Mouse (Mus musculus) erythroid progenitor cell, adult 5-6 weeks (primary cell): ENCODE measurements around the gene Slc40a1. TPM values are rescaled to one million over a fixed set of nuclear protein-coding genes. Genes with fewer than 3 reads are reported as not detected.

Experiments
- ATAC-seq: replicated peaks from 2 replicates; pipeline ENCODE4 v1.8.0; 2016; ENCODE audit warnings: moderate number of reproducible peaks, mild to moderate bottlenecking, moderate TSS enrichment, inconsistent platforms; ENCODE audit not compliant: poor library complexity, low FRiP score, severe bottlenecking
- total RNA-seq, 2 experiments: library from RNA; stranded (forward) in 1 of 2; stranded (reverse) in 1 of 2; fragments of 150-400 nt in 1 of 2; fragments of 186-747, 209-891 nt in 1 of 2; gene quantifications; 2 replicates each; pipeline versions ENCODE4 v1.2.3 to v1.2.4; 2015 to 2017; ENCODE audit warnings: low replicate concordance in 2 of 2

The Slc40a1 gene
- total RNA-seq, 2 experiments from 2014 or later: 169 to 187 TPM

DNA sequence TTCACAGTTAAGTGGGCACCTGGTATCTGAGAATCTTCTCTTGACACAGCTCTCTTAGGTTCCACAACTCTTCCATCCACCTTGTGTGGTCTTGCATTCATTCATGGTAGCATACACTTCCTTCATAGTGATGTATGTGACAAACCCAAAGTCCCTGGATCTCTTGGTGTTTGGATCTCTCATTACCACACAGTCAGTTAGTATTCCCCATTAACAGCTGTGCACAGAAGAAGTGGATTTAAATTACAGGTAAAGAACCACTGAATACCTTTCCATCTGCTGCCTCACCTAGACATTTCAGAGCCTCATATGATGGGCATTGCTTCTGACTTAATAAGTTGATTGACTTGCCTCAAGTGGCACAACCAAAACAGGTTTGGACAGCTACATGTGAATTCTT lies 36.1 kb downstream of the Slc40a1 start, which contains the start of gene Gm5269:
Gene Gm5269, minus strand, starts transcription at position 101 of the 400 bp plus-strand sequence.
- ATAC-seq: no peak

DNA sequence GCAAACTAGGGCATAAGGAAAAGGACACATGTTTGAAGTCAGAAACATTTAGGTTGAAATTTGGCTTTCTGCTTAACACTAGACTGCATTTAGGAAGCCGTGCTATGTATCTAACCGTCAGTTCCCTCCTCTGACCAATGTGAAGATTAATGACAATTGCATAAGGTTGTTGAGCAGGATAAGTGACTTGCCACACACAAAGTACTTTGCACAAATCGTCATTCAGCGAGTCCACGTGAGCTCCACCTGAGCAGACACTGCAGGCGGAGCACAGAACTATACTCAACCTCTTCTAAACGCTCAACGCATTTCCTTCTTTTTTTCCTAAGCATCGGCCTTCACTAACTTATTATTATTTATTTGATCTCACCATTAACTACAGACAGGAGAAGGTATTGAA lies 39.5 kb downstream of the Slc40a1 start:
- ATAC-seq: no peak

DNA sequence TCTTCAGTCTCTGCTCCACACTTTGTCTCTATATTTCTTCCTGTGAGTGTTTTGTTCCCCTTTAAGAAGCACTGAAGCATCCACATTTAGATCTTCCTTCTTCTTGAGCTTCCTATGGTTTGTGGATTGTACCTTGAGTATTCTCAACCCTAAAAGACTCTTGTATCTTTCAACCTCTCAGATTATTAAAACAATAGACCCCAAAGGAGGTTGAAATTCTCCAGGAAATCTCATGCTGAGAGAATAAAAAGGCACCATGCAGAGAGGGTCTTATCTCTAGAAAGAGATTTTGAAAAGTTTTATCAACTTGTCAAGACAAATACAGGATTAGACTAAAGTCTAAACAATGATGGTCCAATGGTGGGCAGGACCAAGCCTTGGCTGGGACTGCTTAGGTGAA lies 42.9 kb downstream of the Slc40a1 start:
- ATAC-seq: no peak

DNA sequence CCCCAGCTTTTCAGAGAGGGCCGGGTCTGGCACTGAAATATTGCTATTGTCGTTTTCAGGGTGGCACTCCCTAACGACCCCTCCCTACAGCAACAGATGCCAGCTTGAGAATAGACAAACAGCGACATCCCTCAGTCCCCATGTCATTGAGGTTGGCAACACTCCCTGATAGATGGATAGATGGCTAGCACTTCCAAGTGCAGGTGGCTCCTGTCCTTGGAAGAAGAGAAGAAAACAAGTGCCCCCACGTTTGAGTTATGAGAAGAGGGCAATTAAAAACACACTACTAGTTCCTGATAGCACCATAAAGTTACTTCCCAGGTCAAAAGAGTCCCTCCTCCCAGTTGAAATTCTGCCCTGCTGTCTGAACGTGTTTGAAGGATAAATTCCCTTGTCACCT lies 44.2 kb downstream of the Slc40a1 start:
- ATAC-seq: no peak

DNA sequence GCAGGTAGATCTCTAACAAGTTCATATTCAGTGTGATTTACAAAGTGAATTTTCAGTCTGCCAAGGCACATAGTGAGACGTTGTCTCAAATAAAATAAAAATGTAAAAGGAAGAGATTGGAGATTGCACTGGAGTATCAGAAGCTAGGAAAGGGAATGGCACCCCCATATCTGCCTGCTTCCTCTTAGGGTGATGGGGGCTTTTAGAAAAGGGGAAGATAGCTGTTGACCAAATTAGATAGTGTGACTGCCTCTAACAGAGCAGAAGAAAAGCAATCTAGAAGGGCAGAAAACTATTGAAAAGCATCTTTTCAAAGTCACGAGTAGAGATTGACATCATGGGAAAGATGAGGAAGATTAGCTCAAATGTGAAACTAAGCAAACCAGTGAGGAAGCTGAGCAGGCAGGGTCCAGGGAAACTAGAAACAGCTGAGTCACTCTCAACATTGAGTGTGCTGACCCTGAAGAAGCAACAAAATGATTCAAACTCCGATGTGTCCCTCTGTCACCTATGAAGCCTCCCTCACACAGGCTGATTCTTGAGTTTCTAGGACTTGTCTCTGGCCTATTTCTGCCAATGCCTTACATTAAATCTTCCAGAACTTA lies 45.0 kb downstream of the Slc40a1 start:
- ATAC-seq: no peak

DNA sequence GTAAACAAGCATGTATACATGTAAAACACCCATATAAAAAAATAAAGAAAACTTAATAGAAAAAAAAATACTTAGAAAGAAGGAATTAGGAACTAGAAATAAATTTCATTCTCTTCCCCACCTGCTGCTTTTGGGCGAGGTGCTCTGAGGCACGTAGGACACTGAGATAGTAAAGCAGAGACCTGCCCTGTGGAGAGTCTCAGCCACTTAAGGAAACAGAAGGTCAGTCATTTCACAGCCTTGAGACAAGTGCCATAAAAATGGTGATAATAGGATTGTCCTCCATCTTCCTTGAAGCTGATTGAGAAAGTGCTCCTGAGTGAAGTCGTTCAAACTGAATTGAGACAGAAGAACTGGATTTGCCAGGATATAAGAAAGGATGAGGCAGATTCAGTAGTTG lies 48.9 kb downstream of the Slc40a1 start:
- ATAC-seq: no peak

DNA sequence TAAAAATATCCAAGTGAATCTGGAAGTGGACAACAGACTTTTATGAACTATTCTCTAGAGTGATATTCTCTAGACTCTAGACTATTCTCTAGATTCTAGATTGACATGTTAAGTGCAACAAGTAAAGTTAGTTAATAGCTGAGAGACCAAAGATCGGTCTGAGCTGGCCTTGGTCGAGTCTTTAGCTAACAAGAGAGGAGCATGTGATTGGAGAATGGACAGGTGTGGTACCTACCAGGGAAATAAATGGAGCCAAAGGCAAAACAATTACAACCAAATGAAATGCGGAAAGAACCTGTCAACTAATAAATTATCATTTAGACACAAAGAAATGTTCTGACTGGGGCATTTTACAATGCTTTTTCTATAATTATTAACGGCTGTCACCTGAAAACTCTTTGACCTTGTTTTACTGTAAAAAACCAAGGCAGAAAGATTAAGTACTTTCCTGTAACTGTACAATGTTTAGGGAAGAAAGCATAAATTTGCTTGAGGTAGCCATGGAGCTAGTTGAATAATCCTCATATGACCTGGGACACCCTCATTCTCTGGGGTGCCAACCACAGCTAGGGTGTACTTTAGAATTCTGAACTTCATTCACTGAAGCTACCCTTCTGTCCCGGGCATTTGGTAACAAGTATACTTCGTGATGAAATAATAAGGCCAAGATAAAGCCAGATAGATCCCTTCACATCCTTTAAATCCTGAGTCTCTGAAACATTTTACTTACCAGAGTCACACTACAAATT lies 49.7 kb downstream of the Slc40a1 start:
- no peak for ATAC-seq

DNA sequence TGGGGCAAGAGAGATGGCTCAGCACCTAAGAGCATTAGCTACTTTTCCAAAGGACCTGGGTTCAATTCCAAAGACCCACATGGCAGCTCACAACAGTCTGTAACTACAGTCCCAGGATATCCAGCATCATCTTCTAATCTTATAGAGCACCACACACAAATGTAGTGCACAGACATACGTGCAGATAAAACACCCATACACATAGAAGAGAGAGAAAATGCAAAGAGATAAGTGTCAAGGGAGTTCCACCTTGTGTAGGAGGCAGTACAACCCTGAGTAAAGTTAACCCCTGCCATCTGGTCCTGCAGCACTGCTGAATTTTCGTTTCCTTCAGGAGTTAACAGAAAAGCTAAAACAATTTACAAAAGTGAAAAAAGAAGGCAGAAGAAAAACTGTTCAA lies 50.7 kb downstream of the Slc40a1 start:
- ATAC-seq: no peak

DNA sequence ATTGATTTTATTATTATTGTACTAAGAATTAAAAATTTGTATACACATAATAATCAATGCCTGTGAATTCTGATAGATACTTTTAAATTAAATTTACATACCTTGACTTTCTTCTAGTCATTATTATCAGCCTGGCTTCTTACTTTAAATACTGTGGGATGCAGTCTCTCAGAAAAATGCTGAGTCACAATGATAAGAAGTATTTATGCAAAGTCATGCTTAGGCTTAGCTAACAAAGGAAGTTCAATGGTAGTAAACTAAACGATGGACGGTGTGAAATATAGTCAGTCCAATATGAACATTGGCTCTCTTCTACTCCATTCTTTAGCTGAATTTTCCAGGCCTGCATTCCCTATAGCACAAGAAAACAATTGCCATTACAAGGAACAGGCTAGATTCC lies 53.1 kb downstream of the Slc40a1 start:
- peak; percentile 91 for ATAC-seq

DNA sequence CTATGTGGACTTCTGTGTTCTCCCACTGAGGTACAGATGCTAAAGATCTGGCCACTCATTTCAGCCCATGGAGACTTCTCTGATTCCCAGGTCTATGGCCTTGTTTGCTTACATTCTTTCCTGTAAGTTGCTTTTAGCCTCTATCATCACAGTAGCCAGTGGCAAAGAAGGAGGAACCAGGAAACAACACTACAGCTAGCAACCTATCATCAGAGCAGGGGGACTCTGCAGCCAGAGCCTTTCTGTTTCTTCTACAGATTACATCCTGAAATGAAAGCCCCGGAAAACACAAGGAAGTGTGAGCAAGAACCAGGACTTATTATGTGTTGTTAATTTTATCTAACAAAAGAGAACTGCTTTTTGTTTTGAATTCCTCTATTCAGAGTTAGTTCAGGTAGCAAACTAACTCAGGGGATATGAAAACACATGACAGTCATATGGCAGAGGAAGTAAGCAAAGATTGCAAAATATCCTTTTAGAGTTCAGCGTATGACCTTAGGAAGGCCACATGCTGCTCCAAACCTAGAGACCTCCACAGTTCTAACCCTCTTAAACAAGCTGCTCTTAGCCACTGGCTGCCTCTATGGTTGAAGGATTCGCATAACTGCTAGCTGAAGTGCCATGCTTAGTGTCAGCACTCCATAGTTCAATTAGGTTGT lies 57.7 kb downstream of the Slc40a1 start:
- ATAC-seq: no peak

DNA sequence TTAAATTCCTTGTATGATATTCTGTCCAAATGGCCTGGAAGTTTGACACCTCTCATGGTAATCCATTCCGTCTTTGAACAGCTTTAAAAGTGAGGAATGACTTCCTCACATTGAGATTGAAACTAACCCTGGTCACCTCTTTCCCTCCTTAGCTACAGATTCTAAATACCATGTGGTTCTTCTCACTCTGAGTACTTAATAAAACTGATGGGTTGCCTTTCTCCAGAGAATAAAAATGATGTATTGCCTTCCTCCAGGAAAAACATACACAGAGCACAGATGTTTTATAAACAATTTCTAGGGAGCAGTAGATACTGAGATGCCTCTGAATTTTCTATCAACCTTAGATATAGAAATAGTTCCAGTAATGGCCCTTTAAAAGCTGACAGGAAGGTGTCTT lies 58.3 kb downstream of the Slc40a1 start:
- ATAC-seq: no peak

DNA sequence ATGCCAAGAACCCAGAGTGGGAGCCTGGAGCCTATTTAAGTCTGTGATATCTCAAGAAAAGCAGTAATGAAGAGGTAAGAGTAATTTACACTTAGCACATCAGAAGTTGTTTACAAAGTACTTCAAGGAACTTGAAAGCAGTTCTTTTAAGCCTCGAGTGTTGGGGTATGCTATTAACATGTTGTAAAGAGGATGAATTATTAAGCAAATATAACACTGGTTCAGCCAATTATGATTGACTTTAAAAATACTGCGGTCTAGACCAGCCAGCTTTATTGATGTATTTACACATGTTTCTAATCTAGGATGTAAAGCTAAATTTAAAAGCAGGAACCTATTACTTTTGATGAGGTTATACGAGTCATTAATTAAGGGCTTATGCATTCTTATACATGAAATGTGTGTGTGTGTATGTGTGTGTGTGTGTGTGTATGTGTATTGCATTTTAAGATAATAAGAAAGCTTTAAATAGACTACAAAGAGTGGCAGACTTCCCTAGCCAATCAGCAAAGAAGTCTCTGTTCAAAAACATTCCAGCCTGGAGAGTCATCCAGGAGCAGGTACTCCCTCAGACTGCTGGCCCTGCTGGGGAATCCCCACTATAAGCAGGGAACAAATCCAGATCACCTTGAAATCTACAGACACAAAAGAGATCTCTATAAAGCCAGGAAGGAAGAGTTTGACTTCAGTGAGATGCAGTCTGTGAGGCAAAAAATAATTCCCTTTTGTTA lies 59.9 kb downstream of the Slc40a1 start:
- no peak for ATAC-seq

DNA sequence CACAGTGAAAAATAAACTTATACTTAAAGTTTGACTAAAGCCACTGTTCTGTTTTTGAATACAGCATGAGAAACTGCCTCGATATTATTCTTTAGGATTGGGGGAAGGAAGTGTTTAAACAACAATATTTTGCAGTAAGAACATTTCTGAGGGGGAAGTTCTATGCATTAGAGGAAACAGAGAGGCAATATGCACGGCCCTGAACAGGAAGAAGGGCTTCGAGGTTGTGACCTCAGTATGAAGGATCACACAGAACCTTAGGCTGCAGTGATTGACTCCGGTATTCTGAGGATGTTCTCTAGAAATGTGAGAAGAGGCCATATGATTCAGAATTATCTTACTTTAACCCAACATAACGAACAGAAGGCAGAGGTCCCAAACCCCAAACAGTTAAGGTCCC lies 60.6 kb downstream of the Slc40a1 start:
- no peak for ATAC-seq

DNA sequence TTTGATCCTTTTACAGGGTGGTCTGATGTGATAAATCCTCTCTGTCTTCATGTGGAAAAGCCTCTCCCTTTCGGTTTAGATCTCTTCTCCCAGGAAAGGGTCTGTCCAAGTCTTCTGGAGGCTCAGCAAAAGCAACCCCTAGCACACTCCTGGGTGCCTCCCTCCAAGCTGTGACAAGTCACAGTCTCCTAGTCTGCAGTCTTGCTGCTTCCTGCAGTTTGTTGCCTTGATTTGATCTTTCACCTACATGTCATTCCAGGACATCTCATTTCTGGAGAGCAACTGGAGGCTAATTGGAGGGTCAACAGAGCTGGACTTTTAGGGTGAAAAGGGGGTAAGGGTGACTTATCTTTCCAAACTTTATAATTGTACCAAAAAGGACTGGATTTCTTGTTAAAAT lies 61.0 kb downstream of the Slc40a1 start:
- no peak for ATAC-seq

DNA sequence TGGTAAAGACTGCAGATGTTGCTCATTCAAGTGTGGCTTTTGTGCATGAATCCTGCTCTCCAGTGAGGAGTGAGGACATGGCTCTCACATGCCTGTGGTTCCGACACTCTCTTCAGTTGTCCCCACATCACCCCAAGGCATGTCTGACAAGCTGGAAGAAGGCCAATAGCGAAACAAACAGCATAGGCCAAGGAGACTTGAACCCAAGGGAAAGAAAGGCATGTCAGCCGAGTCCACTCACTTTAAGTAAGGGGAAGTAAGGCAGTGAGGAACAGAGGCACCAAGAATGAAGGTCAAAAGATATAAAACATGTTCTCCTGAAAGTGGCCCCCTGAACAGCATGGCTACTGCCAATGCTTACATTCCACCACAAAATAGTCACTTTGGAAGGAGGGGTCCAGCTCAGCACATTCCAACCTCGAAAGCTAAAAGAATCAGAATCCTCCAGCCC lies 61.7 kb downstream of the Slc40a1 start:
- ATAC-seq: no peak

DNA sequence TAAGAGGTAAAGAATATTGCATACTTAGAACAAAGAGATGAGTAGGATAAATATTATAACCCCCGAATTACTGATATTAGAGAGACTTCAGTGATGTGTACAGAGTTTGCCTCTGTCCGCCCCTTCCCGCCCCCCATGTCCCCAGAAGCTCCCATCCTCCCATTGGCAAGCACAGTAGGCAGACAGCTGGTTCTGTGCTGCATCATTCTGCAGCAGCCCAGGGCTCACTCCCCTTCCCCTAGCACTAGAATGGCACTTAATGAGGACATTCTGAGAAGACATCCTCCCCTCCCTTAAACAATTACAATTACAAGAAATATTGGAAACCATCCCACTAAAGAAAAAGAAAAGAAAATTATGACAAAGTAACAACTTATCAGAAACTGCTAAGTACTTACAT lies 62.7 kb downstream of the Slc40a1 start:
- no peak for ATAC-seq

DNA sequence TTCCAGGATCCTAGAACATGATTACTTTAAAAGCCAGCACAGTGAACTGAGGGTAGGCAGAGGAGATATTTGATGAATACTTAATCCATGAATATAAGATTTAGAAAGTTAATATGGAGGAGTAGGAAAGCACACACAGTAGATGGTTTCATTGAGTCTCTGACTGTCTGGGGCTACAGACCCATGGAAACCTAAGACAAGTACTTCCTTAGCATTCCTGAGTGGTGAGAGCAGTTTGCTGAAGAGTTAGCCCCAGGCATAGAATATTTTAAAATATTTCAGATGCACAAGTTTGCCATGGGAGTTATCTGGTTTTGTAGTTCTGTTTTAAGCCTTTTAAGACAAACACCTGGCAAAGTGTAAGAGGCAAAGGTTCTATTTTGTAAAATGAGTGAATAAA lies 65.2 kb downstream of the Slc40a1 start:
- ATAC-seq: no peak

DNA sequence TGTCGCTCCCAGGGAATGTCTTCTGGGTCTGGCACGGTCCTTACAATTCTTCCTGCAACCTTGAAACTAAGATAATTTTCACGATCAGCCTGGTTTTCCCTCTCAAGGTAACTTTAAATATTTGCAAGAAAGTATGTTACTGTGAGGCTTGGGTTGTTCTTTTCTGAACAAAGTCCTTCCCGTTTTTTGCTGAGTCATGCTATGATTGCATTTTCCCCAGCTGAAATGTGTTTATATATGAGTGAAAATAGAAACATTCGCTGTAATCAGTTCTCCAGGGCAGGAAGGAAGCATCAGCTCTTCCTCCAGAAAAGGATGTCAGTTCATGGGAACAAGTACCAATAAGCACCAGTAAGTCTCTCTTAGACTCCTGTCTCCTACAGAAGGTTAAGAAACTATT lies 66.0 kb downstream of the Slc40a1 start:
- no peak for ATAC-seq
